Mouse (Mus musculus) midbrain, embryonic 12.5 days (tissue): ENCODE data around the gene Lrfn2. TPM values are rescaled to one million over a fixed set of nuclear protein-coding genes. Genes with fewer than 3 reads are reported as not detected.

Source experiments
- ATAC-seq: fragments of 200-750 bp; cut with Nextera tagmentation; 2 replicates; pipeline ENCODE4 v1.8.0; 2017; ENCODE audit warnings: low read depth, moderate TSS enrichment, moderate library complexity; ENCODE audit not compliant: low FRiP score
- H3K27ac ChIP-seq: fragments of 300-500 bp; sonication (generic); replicated peaks from 2 replicates; pipeline ENCODE4 v1.5.1; 2016; ENCODE audit warnings: mild to moderate bottlenecking
- H3K27me3 ChIP-seq: fragments of 300-500 bp; sonication (generic); 2 replicates; pipeline ENCODE4 v1.6.1; 2016; ENCODE audit warnings: mild to moderate bottlenecking
- H3K36me3 ChIP-seq: fragments of 300-500 bp; sonication (generic); 2 replicates; pipeline ENCODE4 v1.6.1; 2016
- H3K4me1 ChIP-seq: fragments of 300-500 bp; sonication (generic); 2 replicates; pipeline ENCODE4 v1.6.1; 2016
- H3K4me2 ChIP-seq: fragments of 300-500 bp; sonication (generic); replicated peaks from 2 replicates; pipeline ENCODE4 v1.6.1; 2016; ENCODE audit warnings: mild to moderate bottlenecking, moderate library complexity
- H3K4me3 ChIP-seq: fragments of 300-500 bp; sonication (generic); 2 replicates; pipeline ENCODE4 v1.5.1; 2016; ENCODE audit warnings: mild to moderate bottlenecking
- H3K9ac ChIP-seq: fragments of 300-500 bp; sonication (generic); replicated peaks from 2 replicates; pipeline ENCODE4 v1.6.1; 2016; ENCODE audit warnings: mild to moderate bottlenecking, moderate library complexity
- H3K9me3 ChIP-seq: fragments of 300-500 bp; sonication (generic); 2 replicates; pipeline ENCODE4 v1.6.1; 2016; ENCODE audit warnings: mild to moderate bottlenecking
- WGBS: fragments of 180-500 bp; shearing (Covaris S2); methylation state at CpG from one replicate; pipeline ENCODE4 v1.1.7; 2016; 5-methylcytosine and 5-hydroxymethylcytosine counted together
- polyA plus RNA-seq: library from polyadenylated mRNA; unstranded; fragments of >200 nt; fragmentation: Nextera tagmentation; extraction: Ambion mirVana; gene quantifications from 2 replicates; pipeline ENCODE4 v1.2.1, GENCODE M21; 2016

The Lrfn2 gene
- polyA plus RNA-seq, 1 experiment from 2014 or later = 1.4 TPM

- Histone ChIP-seq H3K27me3 (no peaks in the 10 kb centered on the region), H3K9ac (no peak overlapping the region), H3K4me3 (no peak overlapping the region), H3K4me1 (peaks cover 60% of the 10 kb centered on the region), H3K27ac (no peak overlapping the region), H3K36me3 (no peaks in the 10 kb centered on the region), H3K4me2 (no peak overlapping the region), H3K9me3 (no peaks in the 10 kb centered on the region)
- no peak for ATAC-seq
- WGBS = 25% methylated on average over 6 of the region's 6 CpGs
Observed at GRCm38 (mm10) chr17:48972866-48973265, 40.7 kb downstream of the Lrfn2 start.

GRCm38 (mm10) chr17:48973394-48973793 is 41.2 kb downstream of the Lrfn2 start:
- WGBS = 1% methylated on average over 3 of the region's 3 CpGs
- Histone ChIP-seq H3K4me3 (no peak overlapping the region), H3K4me1 (peaks cover 59% of the 10 kb centered on the region), H3K9ac (no peak overlapping the region), H3K27me3 (no peaks in the 10 kb centered on the region), H3K27ac (no peak overlapping the region), H3K36me3 (no peaks in the 10 kb centered on the region), H3K9me3 (no peaks in the 10 kb centered on the region), H3K4me2 (no peak overlapping the region)
- no peak for ATAC-seq

GRCm38 (mm10) chr17:48975055-48975454 is 42.9 kb downstream of the Lrfn2 start:
- no peak for ATAC-seq
- 0 out of 2 replicates have a peak overlapping the region, but pooled peaks have one; percentile 4 for H3K27ac ChIP-seq
- 75% methylated on average over 4 of the region's 4 CpGs for WGBS
- H3K36me3 ChIP-seq = no peaks in the 10 kb centered on the region
- no peaks in the 10 kb centered on the region for H3K9me3 ChIP-seq
- H3K4me1 ChIP-seq = peaks cover 59% of the 10 kb centered on the region
- no peak overlapping the region for H3K4me2 ChIP-seq
- no peak overlapping the region for H3K9ac ChIP-seq
- H3K4me3 ChIP-seq = no peak overlapping the region
- no peaks in the 10 kb centered on the region for H3K27me3 ChIP-seq

GRCm38 (mm10) chr17:48976611-48977022 is 44.4 kb downstream of the Lrfn2 start:
- Histone ChIP-seq H3K27ac (peak overlapping the region; percentile 66), H3K4me2 (no peak overlapping the region), H3K4me1 (peaks cover 49% of the 10 kb centered on the region), H3K27me3 (no peaks in the 10 kb centered on the region), H3K36me3 (no peaks in the 10 kb centered on the region), H3K9me3 (no peaks in the 10 kb centered on the region), H3K4me3 (no peak overlapping the region), H3K9ac (no peak overlapping the region)
- peak; percentile 71 for ATAC-seq
- 21% methylated on average over 5 of the region's 5 CpGs for WGBS

GRCm38 (mm10) chr17:48995256-48995993 is 63.2 kb downstream of the Lrfn2 start:
- 76% methylated on average over 1 of the region's 1 CpGs for WGBS
- H3K9me3 ChIP-seq = no peaks in the 10 kb centered on the region
- no peak for ATAC-seq

GRCm38 (mm10) chr17:48999463-49000227 is 67.5 kb downstream of the Lrfn2 start:
- Histone ChIP-seq H3K4me1 (peaks cover 14% of the 10 kb centered on the region; the same call in 1 of the 2 replicates), H3K4me2 (no peak overlapping the region; the same call in 1 of the 2 replicates), H3K27me3 (no peaks in the 10 kb centered on the region), H3K9ac (no peak overlapping the region), H3K27ac (no peak overlapping the region), H3K4me3 (no peak overlapping the region), H3K9me3 (no peaks in the 10 kb centered on the region), H3K36me3 (no peaks in the 10 kb centered on the region)
- ATAC-seq = peak; percentile 78
- 6% methylated on average over 11 of the region's 11 CpGs for WGBS

More at GRCm38 (mm10) chr17:48995256-48995993, 63.2 kb downstream of the Lrfn2 start:
- Histone ChIP-seq H3K4me3 (no peak overlapping the region), H3K36me3 (no peaks in the 10 kb centered on the region), H3K27ac (no peak overlapping the region), H3K4me1 (peaks cover 14% of the 10 kb centered on the region; the same call in 1 of the 2 replicates), H3K9ac (no peak overlapping the region), H3K4me2 (no peak overlapping the region), H3K27me3 (no peaks in the 10 kb centered on the region)

- H3K27me3 ChIP-seq = no peaks in the 10 kb centered on the region
- H3K36me3 ChIP-seq = no peaks in the 10 kb centered on the region
- H3K27ac ChIP-seq = no peak overlapping the region
- no peak overlapping the region for H3K4me3 ChIP-seq
- 79% methylated on average over 7 of the region's 7 CpGs for WGBS
- H3K4me2 ChIP-seq = no peak overlapping the region
- no peaks in the 10 kb centered on the region for H3K4me1 ChIP-seq
- ATAC-seq = no peak
- no peaks in the 10 kb centered on the region for H3K9me3 ChIP-seq
- H3K9ac ChIP-seq = no peak overlapping the region
Observed at GRCm38 (mm10) chr17:49009384-49010073, 77.3 kb downstream of the Lrfn2 start.

- H3K4me3 ChIP-seq = no peak overlapping the region
- no peak overlapping the region for H3K27ac ChIP-seq
- no peak overlapping the region for H3K4me2 ChIP-seq
- no peaks in the 10 kb centered on the region for H3K36me3 ChIP-seq
- no peak overlapping the region for H3K9ac ChIP-seq
- peaks cover 10% of the 10 kb centered on the region for H3K4me1 ChIP-seq
- H3K9me3 ChIP-seq = no peaks in the 10 kb centered on the region
- H3K27me3 ChIP-seq = no peaks in the 10 kb centered on the region
- ATAC-seq = no peak
- WGBS = 80% methylated on average over 7 of the region's 7 CpGs
Observed at GRCm38 (mm10) chr17:49013876-49014600, 81.9 kb downstream of the Lrfn2 start.

- no peaks in the 10 kb centered on the region for H3K36me3 ChIP-seq
- peaks cover 10% of the 10 kb centered on the region for H3K4me1 ChIP-seq
- H3K9ac ChIP-seq = no peak overlapping the region
- H3K4me3 ChIP-seq = no peak overlapping the region
- no peak overlapping the region for H3K4me2 ChIP-seq
- no peaks in the 10 kb centered on the region for H3K9me3 ChIP-seq
- H3K27me3 ChIP-seq = no peaks in the 10 kb centered on the region
- 97% methylated on average over 6 of the region's 6 CpGs for WGBS
- no peak overlapping the region for H3K27ac ChIP-seq
- ATAC-seq = no peak
Observed at GRCm38 (mm10) chr17:49015368-49015767, 83.2 kb downstream of the Lrfn2 start.

- no peak for ATAC-seq
- Histone ChIP-seq H3K4me1 (peaks cover 10% of the 10 kb centered on the region), H3K4me2 (no peak overlapping the region), H3K36me3 (no peaks in the 10 kb centered on the region), H3K27ac (no peak overlapping the region), H3K9ac (no peak overlapping the region), H3K4me3 (no peak overlapping the region), H3K27me3 (no peaks in the 10 kb centered on the region), H3K9me3 (no peaks in the 10 kb centered on the region)
- WGBS = 96% methylated on average over 6 of the region's 6 CpGs
Observed at GRCm38 (mm10) chr17:49016229-49016628, 84.0 kb downstream of the Lrfn2 start.
